Mouse (Mus musculus) neutrophil, adult 59 days (primary cell): Measurements from ENCODE around the gene Col4a4. TPM values are rescaled to one million over a fixed set of nuclear protein-coding genes. Genes with fewer than 3 reads are reported as not detected.

Experiments used
- total RNA-seq, 2 experiments: library from RNA; stranded (reverse); gene quantifications; 1 replicate in 1 of 2; 2 replicates in 1 of 2; pipeline ENCODE4 v1.2.4; 2023

The Col4a4 gene
- total RNA-seq: not detected

GRCm38 (mm10) chr1:82586713-82587399 is at the start of gene Col4a4, which contains the start of gene Col4a3:
Col4a4 (minus strand) TSS chr1:82586849.
Col4a3 (plus strand) TSS chr1:82586921.

Other genes with a start within 250 kb of the Col4a4 start
- not detected for gene Col4a3, start 72 bp upstream of the Col4a4 start, total RNA-seq
- 100 to 1,000 TPM; 112 to 121 TPM for gene Mff, start 138.0 kb upstream of the Col4a4 start, total RNA-seq
- not detected for gene Tm4sf20, start 181.6 kb upstream of the Col4a4 start, total RNA-seq
- not detected for gene Gm47791, start 184.4 kb upstream of the Col4a4 start, total RNA-seq